Mouse (Mus musculus) E14TG2a.4 (cell line): ENCODE results near the gene Mthfd2.

ENCODE experiments used
- CTCF ChIP-seq: conservative IDR thresholded peaks from 2 replicates; pipeline ENCODE4 v1.5.1; 2014; ENCODE audit warnings: low read length
- NANOG ChIP-seq: IDR thresholded peaks from 2 replicates; pipeline ENCODE4 v1.6.1; 2014; ENCODE audit warnings: borderline replicate concordance, low read length, mixed read lengths

DNA sequence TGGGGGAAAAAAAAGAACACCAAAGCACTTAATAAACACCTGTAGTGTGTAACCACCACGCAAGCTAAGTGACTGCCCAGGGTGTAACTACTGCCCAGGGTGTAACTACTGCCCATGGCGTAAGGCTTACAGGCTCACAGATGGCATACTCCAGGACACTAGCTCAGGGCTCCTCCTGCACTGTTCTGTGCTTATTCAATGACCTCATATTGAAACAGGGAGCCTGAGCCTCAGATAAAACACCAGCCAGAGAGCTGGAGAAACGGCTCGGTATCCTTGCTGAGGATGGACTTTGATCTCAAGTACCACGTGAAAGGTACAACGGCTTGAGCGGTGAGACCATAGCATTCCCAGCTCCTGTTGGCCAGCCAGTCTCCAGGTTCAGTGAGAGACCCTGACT, 13.7 kb downstream of the Mthfd2 start:
- no peak for TF ChIP-seq CTCF
- TF ChIP-seq NANOG, result no peak
